Mouse (Mus musculus): ENCODE data around the gene Cdhr4. TPM values are rescaled to one million over a fixed set of nuclear protein-coding genes. Genes with fewer than 3 reads are reported as not detected.

Cdhr4 gene
- 0.75 and 1.1 TPM in 2 replicates for polyA plus RNA-seq (2015; fragmentation: Nextera tagmentation; extraction: Ambion mirVana)

DNA sequence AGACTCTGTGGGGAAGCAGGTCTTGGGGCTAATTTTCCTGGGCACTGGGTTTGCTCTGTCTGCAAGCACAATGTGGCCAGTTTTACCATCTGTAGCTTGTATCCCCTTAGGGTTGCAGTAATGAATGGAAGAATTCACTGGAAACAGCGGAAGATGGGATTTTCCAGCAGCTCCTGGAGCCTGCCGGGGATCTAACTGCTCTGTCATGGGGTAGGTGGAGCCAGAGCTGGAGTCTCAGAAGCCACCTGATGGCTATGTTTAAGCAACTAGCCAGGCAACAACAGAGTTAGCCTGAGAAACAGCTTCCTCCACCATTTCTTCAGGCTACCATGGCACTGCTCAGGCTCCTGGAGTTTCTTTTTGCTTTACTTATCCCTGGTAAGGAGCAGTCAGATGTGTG is at the start of gene Cdhr4:
Cdhr4 (plus strand) TSS at position 301 of the 400 bp plus-strand sequence.
- H3K36me3 ChIP-seq (replicated peaks; ENCODE audit: insufficient read depth, low read length) = no peaks in the 10 kb centered on the region
- WGBS (ENCODE audit: insufficient replicate concordance) = 71% methylated on average over 2 of the region's 2 CpGs
- no peak within 1 kb of the TSS for H3K9ac ChIP-seq (replicated peaks)
- no peaks in the 10 kb centered on the region for H3K4me1 ChIP-seq (ENCODE audit: insufficient read depth)
- no peaks in the 10 kb centered on the region for H3K9me3 ChIP-seq (ENCODE audit: low read length)
- DNase-seq (no peak), ATAC-seq (no peak)
- no peaks in the 10 kb centered on the region for H3K27me3 ChIP-seq (ENCODE audit: insufficient read depth, low read length)
- H3K4me2 ChIP-seq (ENCODE audit: low read depth, low read length) = no peak within 1 kb of the TSS
- no peak for TF ChIP-seq CTCF (IDR thresholded peaks at IDR 0.05; ENCODE audit: low read depth)
- no peak for TF ChIP-seq EP300 (IDR thresholded peaks at IDR 0.05; ENCODE audit: low read depth)
- H3K27ac ChIP-seq (ENCODE audit: low read depth) = no peak within 1 kb of the TSS
- H3K4me3 ChIP-seq (ENCODE audit: low read depth, low read length) = no peak within 1 kb of the TSS

DNA sequence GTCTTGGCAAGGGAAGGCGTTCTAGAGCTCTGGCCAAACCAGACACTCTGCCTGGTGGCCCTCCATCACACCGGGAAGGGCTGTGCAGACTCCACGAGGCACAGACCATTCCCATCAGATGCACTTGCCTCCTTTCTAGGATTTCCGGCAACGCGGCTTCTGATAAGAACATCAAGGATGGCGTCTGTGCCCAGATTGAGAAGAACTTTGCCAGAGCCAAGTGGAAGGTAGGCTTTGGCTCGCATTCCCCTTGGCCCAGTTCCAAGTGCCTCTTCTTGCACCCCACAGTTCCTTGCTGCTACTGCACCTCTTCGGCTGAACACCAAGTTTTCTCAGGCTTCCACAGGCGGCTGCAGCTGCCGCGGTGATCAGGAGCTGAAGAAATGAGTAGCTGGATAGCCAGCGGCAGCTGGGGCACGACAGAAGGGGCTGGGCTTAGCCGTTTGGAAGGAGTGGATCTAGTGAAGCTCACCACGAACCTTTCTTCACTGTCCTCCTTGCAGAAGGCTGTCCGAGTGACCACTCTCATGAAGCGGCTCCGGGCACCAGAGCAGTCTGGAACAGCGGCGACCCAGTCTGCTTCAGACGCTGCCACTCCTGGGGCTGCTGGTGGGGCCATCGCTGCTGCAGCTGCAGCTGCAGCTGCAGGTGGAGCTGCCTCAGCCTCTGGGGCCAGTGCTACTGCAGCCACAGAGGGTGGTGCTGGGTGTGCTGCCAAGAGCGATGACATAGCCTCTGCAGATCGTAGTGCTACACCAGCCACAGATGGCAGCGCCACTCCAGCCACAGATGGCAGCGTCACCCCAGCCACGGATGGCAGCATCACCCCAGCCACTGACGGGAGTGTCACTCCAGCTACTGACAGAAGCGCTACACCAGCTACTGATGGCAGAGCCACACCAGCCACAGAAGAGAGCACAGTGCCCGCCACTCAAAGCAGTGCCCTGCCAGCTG is 44.8 kb upstream of the Cdhr4 start:
- TF ChIP-seq EP300 (IDR thresholded peaks at IDR 0.05; ENCODE audit: low read depth) = no peak
- no peak for TF ChIP-seq CTCF (IDR thresholded peaks at IDR 0.05; ENCODE audit: low read depth)
- Histone ChIP-seq H3K9me3 (ENCODE audit: low read length) (no peaks in the 10 kb centered on the region), H3K4me2 (ENCODE audit: low read depth, low read length) (no peak overlapping the region), H3K27me3 (ENCODE audit: insufficient read depth, low read length) (no peaks in the 10 kb centered on the region), H3K4me1 (ENCODE audit: insufficient read depth) (peaks cover 14% of the 10 kb centered on the region), H3K4me3 (ENCODE audit: low read depth, low read length) (no peak overlapping the region), H3K36me3 (replicated peaks; ENCODE audit: insufficient read depth, low read length) (no peaks in the 10 kb centered on the region), H3K27ac (ENCODE audit: low read depth) (no peak overlapping the region), H3K9ac (replicated peaks) (no peak overlapping the region)
- 82% methylated on average over 31 of the region's 31 CpGs for WGBS (ENCODE audit: insufficient replicate concordance)
- no peak for ATAC-seq
- no peak for DNase-seq

DNA sequence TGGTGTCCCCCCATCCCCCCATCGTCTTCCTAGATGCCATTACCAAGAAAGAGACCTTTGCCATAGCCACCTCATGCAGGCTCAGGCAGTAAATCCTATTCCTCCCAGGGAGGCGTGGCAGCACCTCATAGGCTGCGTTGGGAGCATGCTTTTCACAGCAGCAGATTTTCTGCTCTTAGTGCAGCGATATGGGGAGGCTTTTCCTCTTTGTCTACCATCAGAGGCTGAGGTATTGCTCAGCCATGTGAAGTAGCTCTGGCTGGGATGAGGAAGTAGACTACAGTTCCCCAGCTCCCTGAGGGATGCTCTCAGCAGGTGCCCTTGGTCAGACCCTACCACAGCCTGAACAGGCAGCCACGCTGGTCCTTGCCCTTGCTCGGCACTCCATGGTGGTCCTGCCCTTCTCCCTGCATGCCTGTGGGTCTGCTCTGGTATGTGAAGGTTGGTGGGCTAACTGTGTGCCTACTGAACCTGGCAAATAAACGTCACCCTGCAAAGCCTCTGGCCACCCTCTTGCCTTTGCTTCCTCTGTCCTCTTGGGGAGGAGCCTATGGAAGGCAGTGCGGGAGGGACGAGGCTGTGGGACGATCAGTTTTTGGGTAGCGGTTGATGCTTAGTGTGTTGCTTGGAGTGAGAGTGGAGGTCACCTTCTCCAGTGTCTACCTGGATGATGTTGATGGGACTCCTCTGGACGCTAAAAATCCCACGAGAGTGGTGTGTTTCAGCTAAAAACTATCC is 42.9 kb upstream of the Cdhr4 start:
- no peak overlapping the region for H3K9ac ChIP-seq (replicated peaks)
- H3K27me3 ChIP-seq (ENCODE audit: insufficient read depth, low read length) = no peaks in the 10 kb centered on the region
- H3K27ac ChIP-seq (ENCODE audit: low read depth) = no peak overlapping the region
- no peak overlapping the region for H3K4me3 ChIP-seq (ENCODE audit: low read depth, low read length)
- H3K4me2 ChIP-seq (ENCODE audit: low read depth, low read length) = no peak overlapping the region
- H3K9me3 ChIP-seq (ENCODE audit: low read length) = no peaks in the 10 kb centered on the region
- DNase-seq (no peak), ATAC-seq (no peak)
- WGBS (ENCODE audit: insufficient replicate concordance) = 67% methylated on average over 13 of the region's 13 CpGs
- no peaks in the 10 kb centered on the region for H3K36me3 ChIP-seq (replicated peaks; ENCODE audit: insufficient read depth, low read length)
- TF ChIP-seq CTCF (IDR thresholded peaks at IDR 0.05; ENCODE audit: low read depth) (no peak), EP300 (IDR thresholded peaks at IDR 0.05; ENCODE audit: low read depth) (no peak)
- H3K4me1 ChIP-seq (ENCODE audit: insufficient read depth) = peaks cover 14% of the 10 kb centered on the region

DNA sequence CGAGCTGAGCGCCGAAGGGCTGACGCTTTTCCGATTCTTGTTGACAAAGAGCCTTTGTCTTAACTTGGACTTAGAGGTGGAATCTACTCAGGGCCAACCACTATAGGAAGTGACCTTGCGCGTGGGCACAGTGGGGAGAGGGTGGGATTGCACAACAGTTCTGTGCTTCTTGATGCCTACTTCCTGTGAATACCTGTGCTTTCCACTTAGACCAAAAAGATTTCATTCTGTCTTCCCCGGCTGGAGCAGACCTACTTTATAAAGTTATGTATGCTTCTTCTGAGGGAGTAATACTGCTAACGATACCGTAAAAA is 42.4 kb upstream of the Cdhr4 start, which contains the start of gene Traip:
Traip (plus strand) TSS at position 215 of the 314 bp plus-strand sequence.
- Histone ChIP-seq H3K27ac (ENCODE audit: low read depth) (peak within 1 kb of the TSS; percentile 75), H3K27me3 (ENCODE audit: insufficient read depth, low read length) (no peaks in the 10 kb centered on the region), H3K4me3 (ENCODE audit: low read depth, low read length) (peak within 1 kb of the TSS; percentile 70), H3K4me2 (ENCODE audit: low read depth, low read length) (peak within 1 kb of the TSS; percentile 70), H3K9me3 (ENCODE audit: low read length) (no peaks in the 10 kb centered on the region), H3K9ac (replicated peaks) (peak within 1 kb of the TSS; percentile 59), H3K4me1 (ENCODE audit: insufficient read depth) (peaks cover 14% of the 10 kb centered on the region), H3K36me3 (replicated peaks; ENCODE audit: insufficient read depth, low read length) (no peaks in the 10 kb centered on the region)
- WGBS (ENCODE audit: insufficient replicate concordance) = 78% methylated on average over 10 of the region's 10 CpGs
- ATAC-seq = no peak
- TF ChIP-seq EP300 (IDR thresholded peaks at IDR 0.05; ENCODE audit: low read depth) = no peak
- no peak for TF ChIP-seq CTCF (IDR thresholded peaks at IDR 0.05; ENCODE audit: low read depth)
- DNase-seq = no peak

DNA sequence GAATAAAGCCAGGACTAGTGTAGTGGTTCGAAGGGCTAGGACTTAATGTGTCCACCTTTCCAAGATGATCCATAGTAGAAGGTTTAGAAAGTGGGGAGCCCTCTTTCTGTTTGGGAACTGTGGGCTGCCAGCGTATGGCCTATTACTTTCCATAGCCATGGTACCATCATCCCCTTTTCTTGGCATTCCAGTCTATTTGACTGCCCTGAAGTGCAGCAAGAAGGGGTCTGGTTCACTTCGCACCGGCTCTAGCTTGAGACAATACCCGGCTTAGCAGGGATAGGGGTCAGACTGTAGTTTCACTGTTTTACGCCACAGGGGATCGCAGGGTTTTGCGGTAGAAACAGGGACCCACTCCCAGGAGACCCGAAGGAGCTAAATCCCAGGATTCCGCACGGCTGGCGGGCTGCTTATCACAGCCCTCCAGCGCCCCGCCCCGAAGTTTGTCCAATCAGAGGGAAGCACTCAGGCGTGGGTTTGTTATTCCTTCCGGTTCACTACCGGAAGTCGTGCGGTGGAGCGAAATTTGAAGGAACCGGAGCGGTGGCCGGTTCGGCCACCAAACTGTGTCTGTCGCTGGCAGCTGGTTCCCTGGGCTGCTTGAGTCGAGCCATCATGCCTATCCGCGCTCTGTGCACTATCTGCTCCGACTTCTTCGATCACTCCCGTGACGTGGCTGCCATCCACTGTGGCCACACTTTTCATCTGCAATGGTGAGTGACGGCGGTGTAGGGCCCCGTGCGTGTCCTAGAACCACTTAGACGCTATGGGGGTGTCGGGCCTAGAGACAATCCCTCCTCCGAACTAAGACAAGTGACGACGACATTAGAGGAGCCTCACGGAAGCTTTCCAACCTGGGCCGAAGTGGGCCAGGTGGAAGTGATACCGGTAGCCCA is 41.6 kb upstream of the Cdhr4 start:
- Histone ChIP-seq H3K9me3 (ENCODE audit: low read length) (no peaks in the 10 kb centered on the region), H3K27me3 (ENCODE audit: insufficient read depth, low read length) (no peaks in the 10 kb centered on the region), H3K4me2 (ENCODE audit: low read depth, low read length) (peak overlapping the region; percentile 70), H3K4me1 (ENCODE audit: insufficient read depth) (peaks cover 14% of the 10 kb centered on the region), H3K27ac (ENCODE audit: low read depth) (peak overlapping the region; percentile 75), H3K36me3 (replicated peaks; ENCODE audit: insufficient read depth, low read length) (no peaks in the 10 kb centered on the region), H3K4me3 (ENCODE audit: low read depth, low read length) (peak overlapping the region; percentile 70), H3K9ac (replicated peaks) (peak overlapping the region; percentile 59)
- DNase-seq (peak; percentile 93), ATAC-seq (peak; percentile 94)
- 16% methylated on average over 45 of the region's 45 CpGs for WGBS (ENCODE audit: insufficient replicate concordance)
- TF ChIP-seq CTCF (IDR thresholded peaks at IDR 0.05; ENCODE audit: low read depth) (no peak), EP300 (IDR thresholded peaks at IDR 0.05; ENCODE audit: low read depth) (peak; percentile 61)
